8 mouse cellular contexts compared by ENCODE assay signal in the genomic region with DNA sequence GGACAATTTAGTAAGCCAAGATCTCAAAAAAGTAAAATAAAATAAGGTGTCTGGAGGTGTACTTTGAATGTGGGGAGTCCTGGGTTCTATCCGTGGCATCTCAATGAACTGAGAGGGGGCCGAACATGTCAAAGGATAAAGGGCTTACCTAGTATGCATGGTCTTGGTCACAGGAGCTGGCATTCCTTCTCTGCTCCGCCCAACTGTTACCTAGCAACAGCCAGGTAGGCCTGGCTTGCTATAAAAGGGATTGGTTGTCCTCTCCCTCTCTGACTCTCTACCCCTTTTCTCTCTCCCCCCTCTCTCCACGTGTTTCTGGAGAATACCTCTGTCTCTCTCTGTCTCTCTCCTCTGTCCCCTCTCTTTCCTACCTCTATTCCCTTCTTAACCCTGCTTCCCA. TPM values are rescaled to one million over a fixed set of nuclear protein-coding genes. Genes with fewer than 3 reads are reported as not detected.
A peak's percentile ranks its signal among the peaks of the same experiment; 100 is the strongest.
DNase-seq lines count a peak whose midpoint lies in the region; ATAC-seq lines count a peak whose summit lies in the region.

No protein-coding gene starts in this region.

- H3K4me1 ChIP-seq in heart, embryonic 15.5 days (replicated peaks): peaks cover 38% of the 10 kb centered on the region
- H3K4me1 ChIP-seq in kidney, embryonic 14.5 days (ENCODE audit: control insufficient read depth, insufficient read depth, low read length): peaks cover 46% of the 10 kb centered on the region
- peaks cover 39% of the 10 kb centered on the region for H3K4me1 ChIP-seq in lung, embryonic 16.5 days (replicated peaks; ENCODE audit: control insufficient read depth, insufficient read depth, low read length)

- no peak overlapping the region for H3K9ac ChIP-seq in heart, embryonic 15.5 days
- H3K9ac ChIP-seq in kidney, embryonic 14.5 days (ENCODE audit: low read depth, low read length): no peak overlapping the region
- H3K9ac ChIP-seq in lung, embryonic 16.5 days (ENCODE audit: low read length): no peak overlapping the region

- peak overlapping the region; percentile 91 for H3K27ac ChIP-seq in heart, embryonic 15.5 days
- H3K27ac ChIP-seq in kidney, embryonic 14.5 days (ENCODE audit: low read depth, low read length): peak overlapping the region; percentile 99
- H3K27ac ChIP-seq in lung, embryonic 16.5 days (ENCODE audit: low read length): peak overlapping the region; percentile 98

- H3K4me2 ChIP-seq in heart, embryonic 15.5 days: no peak overlapping the region
- H3K4me2 ChIP-seq in kidney, embryonic 14.5 days (replicated peaks; ENCODE audit: low read depth, low read length): no peak overlapping the region
- peak overlapping the region; percentile 69 for H3K4me2 ChIP-seq in lung, embryonic 16.5 days (ENCODE audit: low read depth, low read length)

- DNase-seq in heart, adult 8-10 months (ENCODE audit: low spot score): no peak
- peak; percentile 86 for DNase-seq in R1 (ENCODE audit: low read depth, low spot score)
- no peak for DNase-seq in cerebellum, postnatal 25 days
- DNase-seq in left cerebral cortex, adult 11 months (ENCODE audit: low spot score): no peak
- no peak for DNase-seq in thymus, postnatal 4 days

- H3K27me3 ChIP-seq in heart, embryonic 15.5 days: no peaks in the 10 kb centered on the region
- no peaks in the 10 kb centered on the region for H3K27me3 ChIP-seq in kidney, embryonic 14.5 days (ENCODE audit: control insufficient read depth, insufficient read depth, low read length)
- no peaks in the 10 kb centered on the region for H3K27me3 ChIP-seq in lung, embryonic 16.5 days (ENCODE audit: control insufficient read depth, insufficient read depth, low read depth, low read length)

- no peak for ATAC-seq in heart, embryonic 15.5 days (replicated peaks; ENCODE audit: insufficient number of reproducible peaks, insufficient read depth, low FRiP score, low read depth)
- ATAC-seq in kidney, embryonic 14.5 days (ENCODE audit: low FRiP score, low TSS enrichment): no peak
- ATAC-seq in lung, embryonic 16.5 days (ENCODE audit: low read depth): no peak

- WGBS in heart, embryonic 15.5 days: 51% methylated on average over 4 of the region's 4 CpGs
- WGBS in kidney, embryonic 14.5 days: 44% methylated on average over 4 of the region's 4 CpGs
- WGBS in lung, embryonic 16.5 days: 47% methylated on average over 4 of the region's 4 CpGs

- H3K4me3 ChIP-seq in heart, embryonic 15.5 days: no peak overlapping the region
- no peak overlapping the region for H3K4me3 ChIP-seq in kidney, embryonic 14.5 days (ENCODE audit: low read length)
- no peak overlapping the region for H3K4me3 ChIP-seq in lung, embryonic 16.5 days (ENCODE audit: low read length)

- H3K9me3 ChIP-seq in heart, embryonic 15.5 days (replicated peaks): no peaks in the 10 kb centered on the region
- H3K9me3 ChIP-seq in kidney, embryonic 14.5 days (ENCODE audit: control insufficient read depth, low read length): no peaks in the 10 kb centered on the region
- no peaks in the 10 kb centered on the region for H3K9me3 ChIP-seq in lung, embryonic 16.5 days (ENCODE audit: control insufficient read depth, low read length)

- no peaks in the 10 kb centered on the region for H3K36me3 ChIP-seq in heart, embryonic 15.5 days
- H3K36me3 ChIP-seq in kidney, embryonic 14.5 days (ENCODE audit: control insufficient read depth, insufficient read depth, low read length): no peaks in the 10 kb centered on the region
- no peaks in the 10 kb centered on the region for H3K36me3 ChIP-seq in lung, embryonic 16.5 days (ENCODE audit: control insufficient read depth, insufficient read depth, low read length)

RNA-seq across cellular contexts. Expression of gene Ier2, which starts 5.0 kb away (rescaled TPM):
- polyA plus RNA-seq in heart, embryonic 15.5 days (2015; fragmentation: Nextera tagmentation; extraction: Ambion mirVana): 34.9 and 50.5 TPM in 2 replicates
- total RNA-seq in heart, adult 8-10 months (2022): 10 to 100 TPM; 12.8 to 26.9 (median 17.4) TPM
- 81.9 and 88.9 TPM in 2 replicates for polyA plus RNA-seq in kidney, embryonic 14.5 days (2014; fragmentation: Nextera tagmentation; extraction: Ambion mirVana)
- polyA plus RNA-seq in lung, embryonic 16.5 days (2015; fragmentation: Nextera tagmentation; extraction: Ambion mirVana): 83.2 and 87.4 TPM in 2 replicates

RNA-seq across cellular contexts. Expression of gene Trmt1, which starts 28.4 kb away (rescaled TPM):
- polyA plus RNA-seq in heart, embryonic 15.5 days (2015; fragmentation: Nextera tagmentation; extraction: Ambion mirVana): 40.6 and 47.4 TPM in 2 replicates
- total RNA-seq in heart, adult 8-10 months (2022): 10 to 100 TPM; 30.9 to 41.7 (median 38.5) TPM
- polyA plus RNA-seq in kidney, embryonic 14.5 days (2014; fragmentation: Nextera tagmentation; extraction: Ambion mirVana): 65.4 and 82.3 TPM in 2 replicates
- polyA plus RNA-seq in lung, embryonic 16.5 days (2015; fragmentation: Nextera tagmentation; extraction: Ambion mirVana): 54.7 and 58.8 TPM in 2 replicates

RNA-seq across cellular contexts. Expression of gene Nacc1, which starts 30.0 kb away (rescaled TPM):
- 10.7 and 14.6 TPM in 2 replicates for polyA plus RNA-seq in heart, embryonic 15.5 days (2015; fragmentation: Nextera tagmentation; extraction: Ambion mirVana)
- 10 to 100 TPM; 26.7 to 36.0 (median 33.4) TPM for total RNA-seq in heart, adult 8-10 months (2022)
- polyA plus RNA-seq in kidney, embryonic 14.5 days (2014; fragmentation: Nextera tagmentation; extraction: Ambion mirVana): 28.1 and 33.1 TPM in 2 replicates
- 16.9 and 19.5 TPM in 2 replicates for polyA plus RNA-seq in lung, embryonic 16.5 days (2015; fragmentation: Nextera tagmentation; extraction: Ambion mirVana)

RNA-seq across cellular contexts. Expression of gene Lyl1, which starts 43.6 kb away (rescaled TPM):
- 9.2 and 13.2 TPM in 2 replicates for polyA plus RNA-seq in heart, embryonic 15.5 days (2015; fragmentation: Nextera tagmentation; extraction: Ambion mirVana)
- total RNA-seq in heart, adult 8-10 months (2022): 1 to 10 TPM; 3.5 to 4.8 (median 4.3) TPM
- 6.3 and 8.9 TPM in 2 replicates for polyA plus RNA-seq in kidney, embryonic 14.5 days (2014; fragmentation: Nextera tagmentation; extraction: Ambion mirVana)
- polyA plus RNA-seq in lung, embryonic 16.5 days (2015; fragmentation: Nextera tagmentation; extraction: Ambion mirVana): 11.4 and 12.5 TPM in 2 replicates
